23 mouse cellular contexts compared by ENCODE assay signal in genomic region chr17:46817734-46818158, GRCm38 (mm10). TPM values are rescaled to one million over a fixed set of nuclear protein-coding genes. Genes with fewer than 3 reads are reported as not detected.
DNase-seq lines count a peak whose midpoint lies in the region; ATAC-seq and TF ChIP-seq lines count a peak whose summit lies in the region.
"Had no signal": no experiment of that assay in that cellular context is flagged by ENCODE, and none has a peak within 500 bp of the region (broad histone marks: within the 10 kb centered on the region; RNA-seq: fewer than 3 reads in every experiment).

No protein-coding gene starts in this region.

- no peak for TF ChIP-seq POLR2A in bone marrow, adult 2 months (IDR thresholded peaks at IDR 0.05; ENCODE audit: borderline replicate concordance, control insufficient read depth, low read depth, low read length)

- no peak overlapping the region for H3K4me2 ChIP-seq in intestine, embryonic 16.5 days (ENCODE audit: low read depth, low read length)
- no peak overlapping the region for H3K4me2 ChIP-seq in intestine, embryonic 15.5 days (replicated peaks)
- no peak overlapping the region for H3K4me2 ChIP-seq in forebrain, embryonic 13.5 days
- H3K4me2 ChIP-seq: hindbrain, embryonic 12.5 days; midbrain, embryonic 11.5 days had no signal

- 92% methylated on average over 12 of the region's 12 CpGs for WGBS in intestine, embryonic 16.5 days
- WGBS in intestine, embryonic 15.5 days: 92% methylated on average over 12 of the region's 12 CpGs
- 58% methylated on average over 12 of the region's 12 CpGs for WGBS in bone marrow, adult 2 months
- WGBS in forebrain, embryonic 13.5 days: 89% methylated on average over 12 of the region's 12 CpGs

- H3K9ac ChIP-seq in intestine, embryonic 16.5 days (ENCODE audit: low read depth, low read length): no peak overlapping the region
- H3K9ac ChIP-seq in intestine, embryonic 15.5 days: no peak overlapping the region
- H3K9ac ChIP-seq in forebrain, embryonic 13.5 days: no peak overlapping the region
- H3K9ac ChIP-seq: forebrain, postnatal 0 days; hindbrain, embryonic 12.5 days had no signal

- H3K4me3 ChIP-seq in intestine, embryonic 16.5 days (ENCODE audit: low read length): no peak overlapping the region
- H3K4me3 ChIP-seq in intestine, embryonic 15.5 days (replicated peaks): no peak overlapping the region
- peak overlapping the region; percentile 19 for H3K4me3 ChIP-seq in bone marrow, adult 2 months (replicated peaks; ENCODE audit: control insufficient read depth, low read depth, low read length)
- H3K4me3 ChIP-seq in forebrain, embryonic 13.5 days: no peak overlapping the region
- H3K4me3 ChIP-seq: gastrocnemius, adult 2 months; heart, adult 2 months; hindbrain, embryonic 12.5 days had no signal

- no peak for TF ChIP-seq CTCF in bone marrow, adult 2 months (IDR thresholded peaks at IDR 0.05; ENCODE audit: control insufficient read depth, insufficient read depth, low read length)

- no peak overlapping the region for H3K27ac ChIP-seq in intestine, embryonic 16.5 days (ENCODE audit: low read length)
- H3K27ac ChIP-seq in intestine, embryonic 15.5 days: no peak overlapping the region
- H3K27ac ChIP-seq in bone marrow, adult 2 months (ENCODE audit: control insufficient read depth, insufficient read depth, low read depth, low read length, poor library complexity): peak overlapping the region; percentile 65
- no peak overlapping the region for H3K27ac ChIP-seq in forebrain, embryonic 13.5 days
- H3K27ac ChIP-seq: gastrocnemius, adult 2 months; heart, adult 2 months; hindbrain, embryonic 12.5 days had no signal

- H3K36me3 ChIP-seq in intestine, embryonic 16.5 days (ENCODE audit: control insufficient read depth, insufficient read depth, low read length): peaks cover 8% of the 10 kb centered on the region; the same call in 1 of the 2 replicates
- peaks cover 15% of the 10 kb centered on the region for H3K36me3 ChIP-seq in intestine, embryonic 15.5 days
- peaks cover 57% of the 10 kb centered on the region for H3K36me3 ChIP-seq in forebrain, embryonic 13.5 days (ENCODE audit: poor library complexity, severe bottlenecking)

- H3K4me1 ChIP-seq in intestine, embryonic 16.5 days (ENCODE audit: control insufficient read depth, insufficient read depth, low read length): no peaks in the 10 kb centered on the region
- H3K4me1 ChIP-seq in intestine, embryonic 15.5 days (replicated peaks): no peaks in the 10 kb centered on the region
- H3K4me1 ChIP-seq in bone marrow, adult 2 months (ENCODE audit: control insufficient read depth, insufficient read depth, low read length): no peaks in the 10 kb centered on the region
- H3K4me1 ChIP-seq in forebrain, embryonic 13.5 days: no peaks in the 10 kb centered on the region
- H3K4me1 ChIP-seq: hindbrain, embryonic 12.5 days had no signal

- DNase-seq in liver: peak; percentile 73
- no peak for DNase-seq in thymus, postnatal 0 days (ENCODE audit: low spot score)
- DNase-seq: adrenal gland, postnatal 25 days; cerebellum, postnatal 14 days; forebrain, postnatal 0 days; gastrocnemius, adult 2 months; heart, adult 2 months; heart, postnatal 10 days; kidney, postnatal 4 days; lung, adult 2 months; lung, postnatal 36 days; right cerebral cortex, postnatal 4 days; thymus, adult 18-20 months had no signal

- no peaks in the 10 kb centered on the region for H3K9me3 ChIP-seq in intestine, embryonic 16.5 days (ENCODE audit: control insufficient read depth, low read length)
- no peaks in the 10 kb centered on the region for H3K9me3 ChIP-seq in intestine, embryonic 15.5 days
- H3K9me3 ChIP-seq in forebrain, embryonic 13.5 days (replicated peaks): no peaks in the 10 kb centered on the region
- H3K9me3 ChIP-seq: hindbrain, embryonic 12.5 days had no signal

- H3K27me3 ChIP-seq in intestine, embryonic 16.5 days (replicated peaks; ENCODE audit: control insufficient read depth, insufficient read depth, low read length): no peaks in the 10 kb centered on the region
- H3K27me3 ChIP-seq in intestine, embryonic 15.5 days (replicated peaks): no peaks in the 10 kb centered on the region
- no peaks in the 10 kb centered on the region for H3K27me3 ChIP-seq in forebrain, embryonic 13.5 days
- H3K27me3 ChIP-seq: hindbrain, embryonic 12.5 days had no signal

- peak; percentile 26; the same call in 1 of the 2 replicates for ATAC-seq in intestine, embryonic 16.5 days
- no peak for ATAC-seq in intestine, embryonic 15.5 days
- peak; percentile 92 for ATAC-seq in megakaryocyte progenitor cell, adult 5-6 weeks (replicated peaks; ENCODE audit: poor library complexity)
- ATAC-seq in CD4-positive, CD25-positive, alpha-beta regulatory T cell, adult 4 months: no peak
- ATAC-seq in forebrain, embryonic 13.5 days: no peak
- ATAC-seq: forebrain, postnatal 0 days; inflammation-experienced regulatory T-cells, adult 6 months had no signal

RNA-seq across cellular contexts. Expression of gene Rpl7l1, which starts 35.3 kb away (rescaled TPM):
- 142 and 153 TPM in 2 replicates for polyA plus RNA-seq in intestine, embryonic 16.5 days (2015; fragmentation: Nextera tagmentation; extraction: Ambion mirVana)
- 149 and 167 TPM in 2 replicates for polyA plus RNA-seq in intestine, embryonic 15.5 days (2015; fragmentation: Nextera tagmentation; extraction: Ambion mirVana)
- polyA plus RNA-seq in bone marrow, adult 2 months (2011; ENCODE audit: insufficient read depth, insufficient read length, low replicate concordance, missing spikeins): 26.9 and 45.0 TPM in 2 replicates
- total RNA-seq in megakaryocyte progenitor cell, adult 5-6 weeks (2015): 113 and 123 TPM in 2 replicates
- total RNA-seq in megakaryocyte progenitor cell, adult 5-6 weeks (2017): 142 and 179 TPM in 2 replicates
- 136 and 137 TPM in 2 replicates for polyA plus RNA-seq in thymus, postnatal 0 days (2015; fragmentation: Nextera tagmentation; extraction: Ambion mirVana)
- polyA plus RNA-seq in CD4-positive, CD25-positive, alpha-beta regulatory T cell, adult 4 months (2017; shearing (Covaris generic)): 100 to 1,000 TPM; 159 to 205 TPM
- 142 and 143 TPM in 2 replicates for polyA plus RNA-seq in forebrain, embryonic 13.5 days (2015; fragmentation: Nextera tagmentation; extraction: Ambion mirVana)

RNA-seq across cellular contexts. Expression of gene Bicral, which starts 40.5 kb away (rescaled TPM):
- 3.0 TPM in 2 replicates for polyA plus RNA-seq in intestine, embryonic 16.5 days (2015; fragmentation: Nextera tagmentation; extraction: Ambion mirVana)
- 3.5 and 4.6 TPM in 2 replicates for polyA plus RNA-seq in intestine, embryonic 15.5 days (2015; fragmentation: Nextera tagmentation; extraction: Ambion mirVana)
- 3.7 and 16.0 TPM in 2 replicates for polyA plus RNA-seq in bone marrow, adult 2 months (2011; ENCODE audit: insufficient read depth, insufficient read length, low replicate concordance, missing spikeins)
- 20.9 and 26.1 TPM in 2 replicates for total RNA-seq in megakaryocyte progenitor cell, adult 5-6 weeks (2015)
- total RNA-seq in megakaryocyte progenitor cell, adult 5-6 weeks (2017): 16.2 and 20.3 TPM in 2 replicates
- polyA plus RNA-seq in thymus, postnatal 0 days (2015; fragmentation: Nextera tagmentation; extraction: Ambion mirVana): 4.5 and 5.6 TPM in 2 replicates
- 10 to 100 TPM; 10.8 to 11.9 TPM for polyA plus RNA-seq in CD4-positive, CD25-positive, alpha-beta regulatory T cell, adult 4 months (2017; shearing (Covaris generic))
- polyA plus RNA-seq in forebrain, embryonic 13.5 days (2015; fragmentation: Nextera tagmentation; extraction: Ambion mirVana): 5.2 and 5.8 TPM in 2 replicates

RNA-seq across cellular contexts. Expression of gene 2310039H08Rik, which starts 45.3 kb away (rescaled TPM):
- 102 and 104 TPM in 2 replicates for polyA plus RNA-seq in intestine, embryonic 16.5 days (2015; fragmentation: Nextera tagmentation; extraction: Ambion mirVana)
- polyA plus RNA-seq in intestine, embryonic 15.5 days (2015; fragmentation: Nextera tagmentation; extraction: Ambion mirVana): 81.1 and 96.9 TPM in 2 replicates
- polyA plus RNA-seq in bone marrow, adult 2 months (2011; ENCODE audit: insufficient read depth, insufficient read length, low replicate concordance, missing spikeins): 18.3 and 18.7 TPM in 2 replicates
- 27.3 and 28.5 TPM in 2 replicates for total RNA-seq in megakaryocyte progenitor cell, adult 5-6 weeks (2015)
- 10.0 and 16.5 TPM in 2 replicates for total RNA-seq in megakaryocyte progenitor cell, adult 5-6 weeks (2017)
- 112 and 116 TPM in 2 replicates for polyA plus RNA-seq in thymus, postnatal 0 days (2015; fragmentation: Nextera tagmentation; extraction: Ambion mirVana)
- polyA plus RNA-seq in CD4-positive, CD25-positive, alpha-beta regulatory T cell, adult 4 months (2017; shearing (Covaris generic)): 10 to 100 TPM; 16.1 to 18.9 TPM
- 64.2 and 69.0 TPM in 2 replicates for polyA plus RNA-seq in forebrain, embryonic 13.5 days (2015; fragmentation: Nextera tagmentation; extraction: Ambion mirVana)

RNA-seq across cellular contexts. Expression of gene Ptcra, which starts 54.2 kb away (rescaled TPM):
- polyA plus RNA-seq in intestine, embryonic 16.5 days (2015; fragmentation: Nextera tagmentation; extraction: Ambion mirVana): 0.34 and 0.37 TPM in 2 replicates
- 0.40 and 0.56 TPM in 2 replicates for polyA plus RNA-seq in intestine, embryonic 15.5 days (2015; fragmentation: Nextera tagmentation; extraction: Ambion mirVana)
- 2.0 TPM in 1 of 2 replicates, not detected in the other for polyA plus RNA-seq in bone marrow, adult 2 months (2011; ENCODE audit: insufficient read depth, insufficient read length, low replicate concordance, missing spikeins)
- total RNA-seq in megakaryocyte progenitor cell, adult 5-6 weeks (2015): 0.72 and 0.73 TPM in 2 replicates
- not detected in 2 replicates for total RNA-seq in megakaryocyte progenitor cell, adult 5-6 weeks (2017)
- 118 and 120 TPM in 2 replicates for polyA plus RNA-seq in thymus, postnatal 0 days (2015; fragmentation: Nextera tagmentation; extraction: Ambion mirVana)
- polyA plus RNA-seq in CD4-positive, CD25-positive, alpha-beta regulatory T cell, adult 4 months (2017; shearing (Covaris generic)): under 1 TPM in 1 of 2 experiments, not detected in 1; 0.49 TPM
- polyA plus RNA-seq in forebrain, embryonic 13.5 days (2015; fragmentation: Nextera tagmentation; extraction: Ambion mirVana): 0.21 and 0.45 TPM in 2 replicates
- total RNA-seq: adrenal gland, postnatal 25 days; forebrain, postnatal 0 days; gastrocnemius, adult 2 months; heart, adult 2 months; heart, postnatal 10 days; left cerebral cortex, postnatal 14 days had no signal
- polyA plus RNA-seq: lung, adult 2 months had no signal

Comparison
In these comparisons a context has a peak if more than half of its experiments do, and no peak if none do; other contexts are left out.
1. ATAC-seq: peak in intestine, embryonic 16.5 days (single experiment) and megakaryocyte progenitor cell, adult 5-6 weeks (single experiment); none in intestine, embryonic 15.5 days (single experiment), CD4-positive, CD25-positive, alpha-beta regulatory T cell, adult 4 months (single experiment) and forebrain, embryonic 13.5 days (single experiment).